Mouse (Mus musculus) bone marrow macrophage, adult 2 months (primary cell): ENCODE results near the gene Rere. TPM values are rescaled to one million over a fixed set of nuclear protein-coding genes. Genes with fewer than 3 reads are reported as not detected.

Experiments
- H3K27ac ChIP-seq: 2 replicates; pipeline ENCODE4 v1.5.1; 2012; ENCODE audit warnings: low read depth, low read length; ENCODE audit not compliant: insufficient read depth
- H3K4me1 ChIP-seq: 2 replicates; pipeline ENCODE4 v1.6.1; 2012; ENCODE audit warnings: low read length; ENCODE audit not compliant: control insufficient read depth, insufficient read depth
- H3K4me3 ChIP-seq: 2 replicates; pipeline ENCODE4 v1.5.1; 2012; ENCODE audit warnings: mild to moderate bottlenecking, low read length, moderate library complexity; ENCODE audit not compliant: insufficient read depth
- CTCF ChIP-seq: IDR thresholded peaks from 2 replicates; pipeline ENCODE4 v1.5.1; 2012; ENCODE audit warnings: low read depth, mild to moderate bottlenecking, low read length, moderate library complexity
- POLR2A ChIP-seq: IDR thresholded peaks from 2 replicates; pipeline ENCODE4 v1.6.1; 2012; ENCODE audit warnings: mild to moderate bottlenecking, low read depth, low read length, borderline replicate concordance
- polyA plus RNA-seq: library from polyadenylated mRNA; stranded (reverse); fragments of >200 nt; gene quantifications from 2 replicates; pipeline ENCODE4 v1.2.4, GENCODE M21; 2012; ENCODE audit not compliant: missing spikeins, insufficient read depth, insufficient read length

The Rere gene
- polyA plus RNA-seq, 1 experiment, result 90.2 TPM

DNA sequence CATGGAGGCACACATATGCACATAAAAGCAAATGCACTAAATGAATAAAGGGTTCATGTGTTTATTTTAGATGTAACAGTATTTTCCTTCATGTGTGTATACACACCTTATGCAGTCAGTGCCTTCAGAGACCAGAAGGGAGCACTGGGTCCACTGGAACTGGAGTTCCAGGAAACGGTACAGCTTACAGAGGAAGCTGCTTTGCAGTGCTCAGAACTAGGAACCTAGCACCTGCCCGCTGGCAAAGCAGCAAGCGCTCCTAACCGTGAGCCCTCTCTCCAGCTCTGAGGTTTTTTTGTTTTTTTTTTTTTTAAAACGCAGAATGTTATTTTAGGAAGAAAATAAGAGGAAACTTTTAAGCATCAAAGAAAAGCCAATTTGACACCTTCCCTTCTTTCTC, 124.3 kb downstream of the Rere start:
- Histone ChIP-seq H3K27ac (no peak overlapping the region), H3K4me1 (peaks cover 23% of the 10 kb centered on the region), H3K4me3 (no peak overlapping the region)
- TF ChIP-seq CTCF (no peak), POLR2A (no peak)

GRCm38 (mm10) chr4:150406320-150406719, 124.9 kb downstream of the Rere start:
- peaks cover 23% of the 10 kb centered on the region for H3K4me1 ChIP-seq
- H3K4me3 ChIP-seq, result no peak overlapping the region
- TF ChIP-seq CTCF (no peak), POLR2A (no peak)
- no peak overlapping the region for H3K27ac ChIP-seq

GRCm38 (mm10) chr4:150406821-150407220, 125.4 kb downstream of the Rere start:
- no peak for TF ChIP-seq CTCF
- no peak for TF ChIP-seq POLR2A
- Histone ChIP-seq H3K27ac (no peak overlapping the region), H3K4me1 (peaks cover 20% of the 10 kb centered on the region), H3K4me3 (no peak overlapping the region)

- no peak overlapping the region for H3K4me3 ChIP-seq
- no peak for TF ChIP-seq POLR2A
- TF ChIP-seq CTCF, result no peak
- no peak overlapping the region for H3K27ac ChIP-seq
- H3K4me1 ChIP-seq, result peaks cover 2% of the 10 kb centered on the region
These were observed 132.8 kb downstream of the Rere start for GRCm38 (mm10) chr4:150414296-150414695.

- Histone ChIP-seq H3K27ac (no peak overlapping the region), H3K4me1 (peaks cover 2% of the 10 kb centered on the region), H3K4me3 (no peak overlapping the region)
- TF ChIP-seq POLR2A (no peak), CTCF (no peak)
These were observed 133.3 kb downstream of the Rere start for GRCm38 (mm10) chr4:150414759-150415158.

GRCm38 (mm10) chr4:150415227-150415969, 134.0 kb downstream of the Rere start:
- Histone ChIP-seq H3K4me3 (no peak overlapping the region), H3K4me1 (peaks cover 4% of the 10 kb centered on the region), H3K27ac (no peak overlapping the region)
- TF ChIP-seq POLR2A (no peak), CTCF (no peak)

GRCm38 (mm10) chr4:150420576-150421263, 139.3 kb downstream of the Rere start:
- TF ChIP-seq CTCF (no peak), POLR2A (no peak)
- Histone ChIP-seq H3K4me1 (peaks cover 13% of the 10 kb centered on the region), H3K27ac (no peak overlapping the region), H3K4me3 (no peak overlapping the region)

GRCm38 (mm10) chr4:150426098-150426879, 144.8 kb downstream of the Rere start:
- no peak overlapping the region for H3K27ac ChIP-seq
- H3K4me1 ChIP-seq, result peaks cover 9% of the 10 kb centered on the region; the same call in 1 of the 2 replicates
- TF ChIP-seq POLR2A (no peak), CTCF (no peak)
- no peak overlapping the region for H3K4me3 ChIP-seq

- H3K4me3 ChIP-seq, result no peak overlapping the region
- no peak overlapping the region for H3K27ac ChIP-seq
- TF ChIP-seq CTCF (no peak), POLR2A (no peak)
- H3K4me1 ChIP-seq, result peaks cover 9% of the 10 kb centered on the region; the same call in 1 of the 2 replicates
These were observed 145.5 kb downstream of the Rere start for GRCm38 (mm10) chr4:150426880-150427476.

DNA sequence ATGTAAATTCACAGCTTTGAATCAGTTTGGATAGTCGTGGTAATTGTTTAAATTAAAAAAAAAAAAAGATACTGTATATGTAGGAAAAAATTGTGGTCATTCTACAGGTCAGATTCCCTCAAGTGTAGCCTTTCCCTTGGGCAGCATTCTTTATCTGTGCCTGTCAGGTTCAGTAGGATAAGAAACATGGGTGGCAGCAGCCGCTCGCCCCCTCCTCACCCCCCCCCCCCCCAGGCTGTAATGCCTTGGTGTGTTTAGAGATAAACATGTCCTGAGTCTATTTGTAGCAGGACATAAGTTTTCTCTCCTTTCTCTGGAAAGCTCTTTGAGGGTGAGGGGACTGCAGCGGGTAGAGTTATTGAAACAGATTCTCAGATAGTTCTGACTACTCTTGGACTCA, 147.3 kb downstream of the Rere start:
- H3K4me3 ChIP-seq, result no peak overlapping the region

More for the DNA sequence above, 147.3 kb downstream of the Rere start:
- Histone ChIP-seq H3K4me1 (peaks cover 9% of the 10 kb centered on the region; the same call in 1 of the 2 replicates), H3K27ac (no peak overlapping the region)
- TF ChIP-seq POLR2A (no peak), CTCF (no peak)
